Mouse (Mus musculus) B cell, adult 2 months (primary cell): ENCODE data around the gene Tmprss6.

Experiments used
- DNase-seq, 2 experiments: peaks; one replicate each; pipeline ENCODE4 v3.0.0; 2022

The Tmprss6 gene

DNA sequence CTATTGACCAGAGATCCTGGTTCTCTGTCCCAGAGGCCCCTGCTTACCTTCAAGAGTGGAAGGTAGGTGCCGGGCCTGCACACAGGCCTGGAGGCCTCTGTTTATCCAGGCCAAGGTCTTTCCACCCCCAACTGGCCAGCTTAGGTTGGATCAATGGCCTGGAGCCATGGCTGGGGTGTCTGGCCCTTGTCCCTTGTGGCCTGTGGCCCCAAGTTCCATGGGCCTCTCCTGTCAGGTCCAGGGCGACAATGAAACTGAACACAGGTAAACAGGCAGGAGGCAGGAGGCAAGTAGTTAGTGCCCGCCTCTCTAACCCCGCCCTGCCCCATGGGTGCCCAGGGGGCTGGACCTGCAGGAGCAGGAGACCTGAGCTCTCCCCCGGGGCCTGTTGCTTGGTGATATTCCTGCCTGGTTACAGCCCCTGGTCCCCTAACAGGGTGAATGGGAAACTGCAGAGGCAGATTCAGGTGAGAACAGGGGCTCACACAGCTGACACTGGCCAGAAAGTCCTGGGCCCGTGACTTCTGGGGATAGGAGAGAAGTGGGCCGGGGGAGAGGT, at the start of gene Tmprss6:
Tmprss6 (minus strand) TSS at position 256 of the 559 bp plus-strand sequence.
- DNase-seq, result no peak

DNA sequence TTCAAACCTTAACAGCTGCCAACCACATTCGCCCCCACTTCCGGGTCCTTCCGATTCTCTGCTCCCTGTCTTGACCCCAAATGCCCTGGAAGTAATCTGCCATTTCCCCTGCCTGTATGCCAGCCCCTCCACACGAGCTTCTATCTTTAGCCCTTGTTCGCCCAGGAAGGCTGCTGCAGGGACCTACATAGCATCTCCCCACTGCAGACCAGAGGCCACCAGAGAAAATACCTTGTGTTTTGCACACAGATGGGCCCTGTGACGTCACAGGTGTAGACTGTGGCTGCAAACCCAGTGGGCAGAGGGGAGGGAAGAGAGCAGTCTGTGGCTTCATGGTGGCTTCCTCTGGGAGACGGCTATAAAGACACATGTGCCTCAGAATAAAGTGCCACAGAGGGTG, 49.8 kb upstream of the Tmprss6 start:
- peak in 1 of 2 experiments; percentile 16 for DNase-seq

DNA sequence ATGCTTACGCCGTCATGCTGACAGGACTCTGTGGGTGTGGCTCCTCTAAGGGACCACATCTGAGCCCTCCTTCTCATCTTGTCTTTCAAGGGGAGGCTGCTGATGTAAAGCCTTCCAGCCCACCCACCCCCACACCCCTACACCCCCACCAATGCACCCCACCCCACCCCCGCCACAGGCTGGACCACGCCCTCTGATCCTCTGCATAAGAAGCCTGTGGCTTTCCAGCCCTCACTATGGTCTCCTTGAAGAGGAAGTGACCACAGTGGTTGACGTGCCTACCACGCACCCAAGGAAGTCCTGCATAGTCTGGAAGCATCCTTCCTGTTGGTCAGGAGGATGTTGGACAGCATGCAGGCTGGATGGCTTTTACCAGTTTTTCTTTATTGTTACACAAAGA, 47.3 kb upstream of the Tmprss6 start:
- no peak for DNase-seq

DNA sequence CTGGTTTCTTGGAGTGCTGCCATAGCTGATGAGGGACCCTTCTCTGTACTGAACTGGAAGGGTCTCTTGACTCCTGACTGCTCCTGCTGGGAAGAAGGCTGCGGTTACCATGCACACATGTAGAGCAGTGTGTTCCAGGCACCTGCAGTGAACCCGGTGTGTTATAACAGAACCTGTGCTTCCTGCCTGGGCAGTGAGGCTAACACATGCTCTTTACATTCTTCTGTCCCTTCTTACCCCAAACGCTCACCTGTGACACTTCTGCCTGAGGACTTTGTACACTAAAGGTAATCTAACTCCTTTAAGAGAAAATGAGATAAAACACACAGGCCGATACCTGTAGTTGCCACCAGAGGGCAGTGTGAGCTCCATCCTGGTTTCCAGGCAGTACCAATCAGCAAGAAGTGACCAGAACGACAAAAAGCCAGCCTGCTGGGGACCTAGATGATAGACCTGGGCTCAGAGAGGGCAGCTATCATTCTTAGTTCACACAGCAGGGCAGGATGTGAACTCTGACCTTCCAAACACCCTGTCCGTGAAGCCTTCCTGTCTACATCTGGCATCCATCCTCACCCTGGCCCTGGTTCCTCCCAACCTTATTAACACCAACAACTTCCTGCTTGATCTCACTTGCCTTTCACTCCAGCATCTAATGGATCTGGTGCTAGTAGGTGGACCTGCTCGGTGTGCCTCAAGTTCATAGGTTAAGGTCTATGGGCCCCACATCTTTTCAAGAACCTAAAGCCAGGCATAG, 46.1 kb upstream of the Tmprss6 start:
- peak; percentile 83 to 85 for DNase-seq

DNA sequence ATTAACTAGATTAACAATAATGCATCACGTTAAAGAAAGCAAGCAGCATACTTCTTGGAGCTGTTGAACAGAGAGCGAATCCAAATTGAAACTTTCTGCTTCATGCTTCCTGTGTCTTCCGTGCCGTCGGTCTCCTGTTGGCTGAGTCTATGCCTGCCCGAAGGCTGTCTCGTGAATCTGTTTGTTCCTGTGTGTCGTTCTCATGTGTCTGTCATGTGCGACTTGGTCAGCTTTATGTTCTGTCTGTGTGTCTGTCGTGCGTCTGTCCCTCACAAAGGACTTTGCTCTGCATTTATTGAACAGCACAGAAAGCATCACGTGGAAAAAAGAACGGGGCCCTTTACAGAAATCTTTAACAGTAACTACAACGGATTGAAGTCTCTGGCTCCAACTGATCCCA, 44.6 kb upstream of the Tmprss6 start:
- no peak for DNase-seq

DNA sequence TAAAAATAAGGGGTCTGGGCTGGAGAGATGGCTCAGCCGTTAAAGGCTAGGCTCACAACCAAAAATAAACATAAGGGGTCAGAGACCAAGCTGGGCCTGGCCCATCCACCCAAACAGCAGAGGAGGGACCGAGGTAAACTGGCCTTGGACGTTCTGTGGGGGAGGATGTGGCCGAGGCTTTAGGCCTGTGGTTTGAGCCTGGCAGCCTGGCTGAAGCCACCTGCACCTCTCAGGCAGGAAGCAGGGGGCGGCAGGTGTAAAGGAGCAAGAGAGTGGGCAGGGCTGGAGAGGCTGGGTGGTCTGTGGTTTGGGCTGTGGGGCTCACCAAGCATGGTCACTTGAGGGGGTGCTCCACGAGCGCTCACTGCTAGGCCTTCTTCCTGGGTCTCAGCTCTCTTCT, 43.5 kb upstream of the Tmprss6 start:
- DNase-seq, result no peak

DNA sequence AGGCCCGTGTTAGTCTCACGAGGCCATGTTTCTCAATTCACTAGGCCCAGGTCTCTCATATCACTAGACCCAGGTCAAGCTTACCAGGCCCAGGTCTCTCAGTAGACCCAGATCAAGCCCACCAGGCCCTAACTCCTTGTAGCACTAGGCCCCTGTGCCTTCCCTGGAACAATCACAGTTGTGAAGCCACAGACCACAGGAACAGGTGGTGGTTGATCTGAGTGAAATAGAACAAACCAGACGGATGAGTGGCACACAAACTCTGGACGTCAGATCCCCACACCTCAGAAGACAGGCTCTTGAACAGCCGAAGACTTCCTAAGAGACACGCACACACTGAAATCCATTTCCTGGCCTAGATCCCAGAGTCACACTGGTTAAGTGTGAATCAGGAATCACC, 42.3 kb upstream of the Tmprss6 start:
- no peak for DNase-seq

DNA sequence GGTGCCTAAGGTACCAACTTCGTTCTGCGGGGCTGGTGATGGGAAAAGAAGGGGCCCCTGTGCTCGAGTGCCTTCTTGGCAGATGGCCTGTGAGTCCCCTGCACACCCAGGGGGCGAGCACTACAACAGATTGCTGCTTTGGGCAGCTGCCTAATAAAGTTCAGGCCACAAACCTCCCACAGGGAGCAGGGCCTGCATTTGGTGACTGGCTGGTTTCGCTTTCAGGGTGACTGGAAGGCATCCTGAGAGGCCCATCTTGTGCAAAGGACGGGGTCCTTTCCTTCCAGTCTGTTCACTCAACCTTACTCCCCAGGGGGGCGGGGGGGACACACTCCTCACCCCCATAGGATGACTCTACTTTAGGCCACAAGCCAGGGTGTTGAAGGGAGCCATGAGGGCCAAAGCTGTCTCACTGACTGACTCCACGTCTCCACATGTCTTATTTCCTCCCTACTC, 41.7 kb upstream of the Tmprss6 start:
- peak; percentile 21 to 28 for DNase-seq

DNA sequence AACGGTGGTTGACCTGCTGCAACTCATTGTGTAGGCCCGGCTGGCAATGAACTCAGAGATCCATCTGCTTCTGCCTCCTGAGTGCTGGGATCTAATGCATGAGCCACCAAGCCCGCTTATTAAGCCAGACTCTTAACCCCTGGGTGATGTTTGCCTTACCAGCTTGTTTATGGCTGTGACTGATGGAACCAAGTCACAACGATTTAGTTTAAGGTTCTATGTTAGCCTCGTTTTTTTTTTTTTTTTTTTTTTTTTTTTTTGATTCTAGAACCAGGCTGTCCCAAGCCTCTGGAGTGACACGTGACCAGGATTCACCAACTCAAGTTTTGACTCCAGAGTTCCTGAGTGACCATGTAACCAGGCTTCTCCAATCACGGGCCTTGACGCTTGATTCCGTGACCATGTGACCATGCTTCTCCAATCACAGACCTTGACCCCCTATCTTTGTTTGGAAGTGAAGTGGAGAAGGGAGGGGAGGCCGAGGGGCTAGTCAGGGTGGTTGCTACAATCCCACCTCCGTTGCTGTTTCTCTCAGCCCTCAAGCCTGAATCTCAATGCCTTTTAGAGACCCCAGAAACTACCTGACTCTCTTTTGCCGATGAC, 41.0 kb upstream of the Tmprss6 start:
- no peak for DNase-seq

DNA sequence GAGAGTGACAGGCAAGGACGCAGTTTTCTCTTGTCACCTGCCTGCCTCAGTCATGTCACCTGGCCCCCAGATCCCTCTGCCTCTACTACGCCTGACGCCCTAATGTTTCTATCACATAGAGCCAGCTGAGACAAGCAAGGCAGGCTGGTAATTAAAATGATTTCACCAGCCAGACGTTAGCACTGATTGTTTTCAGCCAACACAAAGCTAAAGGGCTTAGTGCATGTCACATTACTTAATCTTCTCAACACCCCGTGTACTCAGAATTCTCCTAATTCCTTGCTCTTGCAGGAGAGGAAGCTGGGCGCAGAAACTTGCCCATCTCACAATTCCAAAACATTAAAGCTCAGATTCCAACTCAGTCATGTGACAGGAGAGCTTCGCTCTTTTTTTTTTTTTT, 40.0 kb upstream of the Tmprss6 start:
- no peak for DNase-seq

DNA sequence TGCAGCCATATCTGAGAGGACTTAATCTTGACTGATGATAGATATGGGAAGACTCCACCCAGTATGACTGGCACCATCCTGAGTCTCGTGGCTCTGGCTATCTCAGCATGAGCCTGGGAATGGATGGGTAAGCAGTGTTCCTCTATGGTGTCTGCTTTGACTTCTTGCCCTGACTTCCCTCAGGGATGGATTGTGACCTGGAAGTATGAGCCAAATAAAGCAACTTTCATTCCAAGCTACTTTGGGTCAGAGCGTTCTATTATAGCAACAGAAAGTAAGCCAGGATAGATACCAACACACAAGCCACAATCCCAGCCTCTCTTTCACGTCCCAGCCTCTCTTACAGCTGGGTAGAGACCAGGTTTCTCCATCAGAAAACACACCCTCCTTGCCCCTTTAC, 37.1 kb upstream of the Tmprss6 start:
- no peak for DNase-seq

DNA sequence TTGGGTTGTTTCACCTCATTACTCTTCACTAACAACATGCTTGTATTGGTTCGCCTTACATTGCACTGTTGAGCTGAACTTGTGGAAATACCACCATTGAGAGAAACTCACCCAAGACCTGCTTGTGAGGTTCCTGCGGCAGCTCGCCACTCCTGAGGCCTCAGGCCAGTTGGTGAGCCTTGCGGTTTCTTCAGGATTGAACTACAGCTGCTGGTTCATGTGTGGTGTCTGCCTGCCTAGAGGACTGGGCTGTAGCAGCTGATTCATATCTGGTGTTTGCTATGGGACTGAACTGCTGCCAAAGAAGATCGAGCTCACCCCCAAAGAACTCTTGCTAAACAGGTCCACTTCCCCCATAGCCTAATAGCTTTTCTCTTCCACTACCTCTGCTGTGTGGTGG, 36.4 kb upstream of the Tmprss6 start:
- DNase-seq, result no peak

DNA sequence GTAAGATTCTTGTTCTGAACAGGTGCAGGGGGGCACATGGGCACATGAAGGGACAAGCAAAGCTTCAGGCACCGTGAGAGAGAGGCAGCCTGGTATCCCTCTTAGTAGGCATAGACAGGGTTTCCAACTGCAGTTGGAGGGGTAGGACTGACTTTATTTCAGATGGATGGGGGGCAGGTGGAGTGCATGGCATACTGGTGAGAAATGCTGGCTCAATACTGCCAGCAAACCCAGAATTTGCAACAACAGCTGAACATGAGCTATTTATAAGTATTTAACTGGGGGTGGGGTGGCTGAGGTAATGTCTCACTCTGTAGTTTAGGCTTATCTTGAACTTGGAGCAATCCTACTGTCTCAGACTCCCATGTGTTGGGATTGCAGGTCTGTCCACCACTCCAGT, 35.6 kb upstream of the Tmprss6 start:
- no peak for DNase-seq

DNA sequence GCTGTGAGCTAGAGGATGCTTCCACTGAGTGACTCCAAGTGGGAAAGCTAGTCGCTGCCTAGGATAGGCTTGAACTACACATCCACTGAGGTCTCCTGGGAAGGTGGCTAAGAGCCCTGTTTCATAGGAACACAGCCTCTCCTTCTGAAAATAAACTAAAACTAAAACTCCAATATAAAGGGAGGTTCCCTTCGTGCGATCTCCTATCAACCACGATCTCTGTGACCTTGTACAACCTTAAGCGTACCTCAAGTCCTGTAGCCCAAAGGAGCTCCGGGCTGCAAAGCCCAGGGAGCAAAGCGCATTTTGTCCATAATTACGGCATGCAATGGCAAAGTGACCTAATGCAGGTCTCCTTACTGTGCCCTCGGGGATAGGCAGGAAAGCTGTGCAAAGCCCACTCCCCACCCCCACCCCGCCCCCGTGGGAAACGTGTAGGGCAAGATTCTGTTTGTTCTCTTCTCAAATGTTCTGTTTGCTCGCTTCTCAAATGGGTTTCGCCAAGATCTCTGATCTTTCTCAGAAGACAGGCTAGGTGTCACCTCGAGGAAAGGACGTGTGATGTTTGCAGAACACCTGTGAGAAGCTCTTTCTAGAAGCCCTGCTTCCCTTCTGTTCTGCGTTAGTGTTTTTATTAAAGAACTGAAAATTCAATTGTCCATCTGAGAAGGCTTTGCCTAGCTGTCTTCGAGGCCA, 34.2 kb upstream of the Tmprss6 start:
- DNase-seq, result no peak

DNA sequence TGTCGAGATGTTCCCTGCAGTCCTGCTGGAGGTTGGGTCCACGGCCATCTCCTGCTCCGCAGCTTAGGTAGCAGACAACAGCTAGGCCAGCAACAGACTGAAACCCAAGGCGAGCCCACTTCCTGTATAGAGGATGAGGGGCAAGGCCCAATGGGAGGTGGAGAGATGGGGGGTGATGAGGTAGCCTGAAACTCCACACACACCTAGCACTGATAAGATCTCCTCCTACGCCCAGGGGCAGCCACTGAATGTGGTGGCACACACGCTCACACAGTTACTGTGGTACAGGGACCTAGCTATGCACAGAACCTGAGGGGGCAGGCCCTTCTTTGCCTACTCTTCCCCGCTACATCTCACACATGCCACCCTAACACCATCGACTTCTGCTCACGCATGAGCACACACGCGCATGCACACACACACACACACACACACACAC, 26.6 kb upstream of the Tmprss6 start, which contains the start of gene Il2rb:
Il2rb (minus strand) TSS at position 304 of the 439 bp plus-strand sequence.
- DNase-seq, result no peak

DNA sequence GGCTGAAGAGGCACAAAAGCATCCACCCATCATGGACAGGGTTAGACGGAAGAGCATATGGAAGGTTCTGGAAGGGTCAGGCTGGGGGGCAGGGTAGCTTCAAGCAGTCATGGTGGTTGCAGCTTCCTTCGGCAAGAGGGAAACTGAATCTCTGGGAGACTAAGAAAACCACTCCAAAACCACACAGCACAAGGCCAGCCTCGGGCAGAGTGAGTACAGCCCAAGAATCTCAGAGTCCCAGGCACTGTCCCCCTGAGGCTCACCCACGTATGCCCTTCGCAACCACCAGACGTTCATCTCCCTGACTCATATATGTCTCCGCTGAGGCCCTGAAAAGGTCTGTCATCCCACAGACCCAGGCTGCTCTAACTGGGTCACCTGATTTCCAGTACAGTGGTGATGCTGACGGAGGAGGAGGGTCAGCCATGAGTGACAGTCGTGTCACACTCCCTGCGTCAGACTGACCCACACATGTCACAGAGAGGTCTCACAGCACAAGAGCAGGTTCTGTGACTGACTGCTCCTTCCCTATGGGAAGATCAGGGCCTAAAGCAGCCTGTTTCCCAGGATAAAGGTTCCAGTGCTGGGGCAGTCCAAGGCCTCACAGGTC, 25.1 kb upstream of the Tmprss6 start:
- no peak for DNase-seq

DNA sequence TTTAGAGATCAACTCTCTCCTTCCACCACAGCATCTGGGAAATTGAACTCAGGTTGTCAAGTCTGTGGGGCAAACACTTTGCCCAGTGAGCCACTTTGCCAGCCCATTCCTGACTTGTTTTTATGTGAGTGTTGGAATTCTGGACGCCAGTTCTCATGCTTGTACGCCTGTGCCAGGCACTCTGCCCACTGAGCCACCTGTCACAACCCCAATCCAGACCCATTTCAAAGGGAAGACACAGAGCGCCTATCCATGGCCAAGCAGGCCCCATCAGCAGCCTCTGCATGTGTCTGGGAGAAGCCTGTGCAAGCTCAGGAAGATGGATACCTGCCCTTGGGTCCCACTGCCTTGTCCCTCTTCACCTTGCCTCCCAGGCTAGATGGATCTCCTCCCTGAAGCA, 22.9 kb upstream of the Tmprss6 start:
- no peak for DNase-seq

DNA sequence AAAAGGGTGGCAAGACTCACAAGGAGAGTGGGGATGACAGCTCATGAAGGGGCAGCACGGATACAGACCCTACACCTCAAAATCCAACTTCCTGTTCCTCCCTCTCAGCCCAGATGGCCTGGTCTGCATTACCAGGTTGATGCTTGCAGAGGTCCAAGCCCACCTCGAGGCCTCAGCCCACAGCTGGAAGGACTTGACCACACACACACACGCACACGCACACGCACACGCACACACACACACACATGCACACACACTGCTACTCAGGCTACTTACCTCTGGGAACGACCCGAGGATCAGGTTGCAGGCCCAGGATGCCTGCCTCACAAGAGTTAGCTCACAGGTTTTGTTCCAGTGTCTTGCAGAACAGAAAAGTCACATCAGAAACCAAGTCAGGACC, 21.5 kb upstream of the Tmprss6 start:
- DNase-seq, result no peak

DNA sequence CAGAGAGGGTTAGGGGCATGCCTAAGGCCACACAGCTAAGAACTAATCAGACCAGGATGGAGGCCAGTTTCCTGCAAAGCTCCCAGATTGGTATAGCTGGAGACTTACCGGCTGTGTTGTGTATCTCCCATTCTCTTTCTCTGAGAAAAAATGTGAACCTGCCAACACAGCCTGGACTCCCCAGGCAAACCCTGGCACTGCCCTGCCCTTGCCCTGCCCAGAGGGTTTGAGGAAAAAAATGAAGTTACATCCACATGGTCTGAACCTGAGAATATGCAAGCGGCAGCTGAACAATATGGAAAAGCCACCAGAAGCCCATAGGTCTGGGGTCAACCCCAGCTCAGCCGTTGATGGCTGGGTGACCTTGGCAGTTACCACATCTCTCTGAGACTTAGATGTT, 20.8 kb upstream of the Tmprss6 start:
- no peak for DNase-seq

DNA sequence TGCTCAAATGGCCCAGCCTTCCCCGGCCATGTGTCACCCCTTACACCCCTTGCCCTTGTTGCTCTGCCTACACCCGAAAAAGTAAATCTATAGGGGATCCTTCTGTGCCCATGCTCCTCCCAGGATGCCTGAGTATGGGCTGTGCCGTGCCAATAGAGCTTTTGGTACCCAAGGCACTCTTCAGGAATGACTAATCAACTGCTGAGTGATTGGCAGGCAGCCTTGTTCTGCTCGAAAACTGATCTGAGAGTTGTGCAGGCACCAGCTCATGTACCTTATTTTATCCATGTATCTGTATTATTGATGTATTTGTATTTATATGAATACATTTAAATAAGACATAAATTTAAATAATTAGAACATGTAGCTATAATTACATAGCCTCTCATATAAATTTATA, 18.6 kb upstream of the Tmprss6 start:
- no peak for DNase-seq

DNA sequence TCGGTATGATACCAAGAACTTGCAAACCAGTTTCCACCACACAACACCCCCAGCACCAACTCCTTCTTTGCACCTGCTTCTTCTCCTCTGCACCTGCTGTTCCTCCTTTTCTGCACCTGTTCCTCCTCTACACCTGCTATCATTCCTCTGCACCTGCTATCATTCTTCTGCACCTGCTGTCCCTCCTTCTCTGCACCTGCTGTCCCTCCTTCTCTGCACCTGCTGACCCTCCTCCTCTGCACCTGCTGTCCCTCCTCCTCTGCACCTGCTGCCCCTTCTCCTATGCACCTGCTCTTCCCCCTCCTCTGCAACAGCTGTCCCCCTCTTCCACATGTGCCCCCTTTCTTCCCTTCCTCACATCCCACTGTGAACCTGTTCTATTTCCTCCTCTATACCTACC, 18.1 kb upstream of the Tmprss6 start:
- no peak for DNase-seq

DNA sequence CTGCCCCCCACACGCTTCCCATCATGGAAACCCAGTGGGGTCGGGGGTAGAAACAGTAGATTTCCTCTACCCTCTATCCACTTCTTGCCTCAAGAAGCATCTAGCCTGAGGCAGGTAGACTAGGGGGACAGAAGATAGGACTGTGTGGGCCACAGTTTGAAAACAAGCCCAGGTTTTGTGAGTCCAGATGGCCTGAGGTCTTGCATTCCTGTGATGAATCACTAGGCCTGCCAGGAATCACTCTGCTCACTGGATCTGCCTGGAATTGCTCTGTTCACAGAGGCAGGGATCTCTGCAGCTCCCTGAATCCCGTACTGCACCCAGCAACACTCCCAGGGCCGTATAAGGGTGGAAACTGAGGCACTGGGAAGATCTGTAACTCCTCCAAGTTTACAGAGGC, 14.9 kb upstream of the Tmprss6 start:
- DNase-seq, result no peak

DNA sequence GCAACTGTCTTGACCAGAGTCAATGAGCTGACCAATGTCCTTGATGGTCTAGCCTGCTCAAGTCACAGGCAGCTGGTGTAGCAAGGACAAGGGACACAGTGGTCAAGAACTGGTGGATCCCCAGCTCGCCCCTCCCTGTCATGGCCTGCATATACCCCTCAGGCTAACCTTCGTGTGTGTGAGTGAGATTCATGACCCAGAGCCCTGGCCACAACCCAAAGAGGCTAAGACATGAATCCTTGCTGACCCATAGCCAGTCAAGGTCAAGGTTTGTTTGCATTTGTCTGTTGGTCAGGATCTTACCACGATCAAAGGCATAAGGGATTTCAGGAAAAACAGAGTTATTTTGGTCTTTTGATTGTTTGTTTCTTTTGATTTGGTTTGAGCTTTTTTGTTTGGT, 14.1 kb upstream of the Tmprss6 start:
- no peak for DNase-seq
